Mouse (Mus musculus) embryonic facial prominence, embryonic 15.5 days (tissue): ENCODE measurements at regions not wholly inside any gene's neighbourhood (a gene's known extent, or its start where the extent isn't known, plus 50 kb on each side); places are given as distances from the start of the nearest gene placed in this dataset.

Experiments used
- ATAC-seq: fragments of 200-750 bp; cut with Nextera tagmentation; 2 replicates; pipeline ENCODE4 v1.8.0; 2017; ENCODE audit warnings: low read depth, moderate TSS enrichment; ENCODE audit not compliant: insufficient number of reproducible peaks, low FRiP score, low TSS enrichment
- H3K27ac ChIP-seq: fragments of 300-500 bp; sonication (generic); replicated peaks from 2 replicates; pipeline ENCODE4 v1.5.1; 2015; ENCODE audit warnings: mild to moderate bottlenecking, inconsistent platforms
- H3K27me3 ChIP-seq: fragments of 300-500 bp; sonication (generic); 2 replicates; pipeline ENCODE4 v1.6.1; 2015; ENCODE audit warnings: inconsistent platforms
- H3K36me3 ChIP-seq: fragments of 300-500 bp; sonication (generic); 2 replicates; pipeline ENCODE4 v1.6.1; 2015; ENCODE audit warnings: mild to moderate bottlenecking, inconsistent platforms
- H3K4me1 ChIP-seq: fragments of 300-500 bp; sonication (generic); 2 replicates; pipeline ENCODE4 v1.6.1; 2015; ENCODE audit warnings: inconsistent platforms
- H3K4me2 ChIP-seq: fragments of 300-500 bp; sonication (generic); replicated peaks from 2 replicates; pipeline ENCODE4 v1.6.1; 2015; ENCODE audit warnings: mild to moderate bottlenecking, inconsistent platforms
- H3K4me3 ChIP-seq: fragments of 300-500 bp; sonication (generic); replicated peaks from 2 replicates; pipeline ENCODE4 v1.5.1; 2015; ENCODE audit warnings: mild to moderate bottlenecking, inconsistent platforms
- H3K9ac ChIP-seq: fragments of 300-500 bp; sonication (generic); 2 replicates; pipeline ENCODE4 v1.6.1; 2015; ENCODE audit warnings: inconsistent platforms
- H3K9me3 ChIP-seq: fragments of 300-500 bp; sonication (generic); replicated peaks from 2 replicates; pipeline ENCODE4 v1.6.1; 2016; ENCODE audit warnings: inconsistent platforms
- WGBS: fragments of 180-500 bp; shearing (Covaris S2); methylation state at CpG from one replicate; pipeline ENCODE4 v1.1.7; 2015; 5-methylcytosine and 5-hydroxymethylcytosine counted together

GRCm38 (mm10) chr9:63043304-63043703 is 55.6 kb upstream of the Pias1 start:
- Histone ChIP-seq H3K36me3 (no peaks in the 10 kb centered on the region), H3K9ac (no peak overlapping the region), H3K4me2 (no peak overlapping the region), H3K9me3 (no peaks in the 10 kb centered on the region), H3K4me1 (0 out of 2 replicates have a peak, but pooled peaks cover 6% of the 10 kb centered on the region), H3K27me3 (no peaks in the 10 kb centered on the region), H3K27ac (no peak overlapping the region), H3K4me3 (no peak overlapping the region)
- 20% methylated on average over 3 of the region's 3 CpGs for WGBS
- no peak for ATAC-seq

- no peaks in the 10 kb centered on the region for H3K9me3 ChIP-seq
- no peak overlapping the region for H3K9ac ChIP-seq
- H3K27ac ChIP-seq = no peak overlapping the region
- no peaks in the 10 kb centered on the region for H3K36me3 ChIP-seq
- no peak overlapping the region for H3K4me2 ChIP-seq
- no peak for ATAC-seq
- no peak overlapping the region for H3K4me3 ChIP-seq
- H3K4me1 ChIP-seq = 0 out of 2 replicates have a peak, but pooled peaks cover 3% of the 10 kb centered on the region
- H3K27me3 ChIP-seq = no peaks in the 10 kb centered on the region
- WGBS = 72% methylated on average over 6 of the region's 6 CpGs
Observed at GRCm38 (mm10) chr9:63038031-63038430, 50.3 kb upstream of the Pias1 start.
